Mouse (Mus musculus) bone marrow, adult 2 months (tissue): ENCODE results near the gene Taok3.

ENCODE experiments used
- CTCF ChIP-seq: fragments of 200-500 bp; IDR thresholded peaks from 2 replicates; pipeline ENCODE4 v1.5.1; 2011; ENCODE audit warnings: low read length, control low read depth; ENCODE audit not compliant: control insufficient read depth, insufficient read depth
- POLR2A ChIP-seq: fragments of 200-500 bp; IDR thresholded peaks from 2 replicates; pipeline ENCODE4 v1.6.1; 2011; ENCODE audit warnings: low read depth, mild to moderate bottlenecking, control low read depth, low read length, borderline replicate concordance; ENCODE audit not compliant: control insufficient read depth

DNA sequence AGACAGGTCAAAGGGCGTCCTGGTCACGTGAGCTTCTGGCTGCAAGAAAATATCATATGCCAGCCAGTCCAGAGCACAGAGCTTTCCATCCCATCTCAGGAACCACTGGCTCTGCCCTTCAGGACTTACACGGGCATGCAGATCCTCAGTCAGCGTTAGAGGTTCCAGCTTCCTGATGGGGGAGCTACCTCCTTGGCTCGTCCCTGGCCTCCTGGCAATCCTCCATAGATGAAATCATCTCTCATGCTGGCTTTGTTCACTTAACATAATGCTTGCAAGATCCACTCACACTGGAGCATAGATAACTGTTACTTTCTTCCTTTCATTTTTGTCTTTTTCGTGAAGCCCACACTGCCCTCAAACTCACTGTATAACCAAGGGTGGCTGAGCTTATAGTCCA is 72.1 kb downstream of the Taok3 start:
- TF ChIP-seq CTCF: no peak
- no peak for TF ChIP-seq POLR2A
